Mouse (Mus musculus) myocyte (in vitro differentiated cells): Measurements from ENCODE around the gene Chrm4.

Experiments used
- CEBPB ChIP-seq: IDR thresholded peaks from 2 replicates; pipeline ENCODE4 v1.6.1; 2011; ENCODE audit warnings: mild to moderate bottlenecking, moderate library complexity; ENCODE audit not compliant: poor library complexity, insufficient read depth, severe bottlenecking
- MYOD1 ChIP-seq, 3 experiments: IDR thresholded peaks; one replicate each; pipeline ENCODE4 v1.6.1; 2011; ENCODE audit warnings: control low read depth in 2 of 3, low read depth in 2 of 3, mild to moderate bottlenecking in 2 of 3, moderate library complexity in 1 of 3; ENCODE audit not compliant: insufficient read length in 2 of 3, control insufficient read depth in 1 of 3
- POLR2A ChIP-seq: IDR thresholded peaks from one replicate; pipeline ENCODE4 v1.6.1; 2011; ENCODE audit warnings: low read depth, mild to moderate bottlenecking, control low read depth, moderate library complexity; ENCODE audit not compliant: insufficient read length
- TCF3 ChIP-seq: IDR thresholded peaks from one replicate; pipeline ENCODE4 v1.6.1; 2011; ENCODE audit warnings: low read depth, control low read depth; ENCODE audit not compliant: insufficient read length
- USF1 ChIP-seq: IDR thresholded peaks from one replicate; pipeline ENCODE4 v1.6.1; 2011; ENCODE audit warnings: low read depth, mild to moderate bottlenecking, control low read depth, moderate library complexity

GRCm38 (mm10) chr2:91973416-91974135 is 46.5 kb downstream of the Chrm4 start:
- TF ChIP-seq POLR2A (no peak), TCF3 (no peak), MYOD1 (IDR thresholded peaks at IDR 0.05; ENCODE audit: control insufficient read depth in 1 of 3, insufficient read length in 2 of 3, low read depth in 2 of 3) (no peak), CEBPB (no peak), USF1 (no peak)
